20 mouse cellular contexts compared by ENCODE assay signal in the genomic region with DNA sequence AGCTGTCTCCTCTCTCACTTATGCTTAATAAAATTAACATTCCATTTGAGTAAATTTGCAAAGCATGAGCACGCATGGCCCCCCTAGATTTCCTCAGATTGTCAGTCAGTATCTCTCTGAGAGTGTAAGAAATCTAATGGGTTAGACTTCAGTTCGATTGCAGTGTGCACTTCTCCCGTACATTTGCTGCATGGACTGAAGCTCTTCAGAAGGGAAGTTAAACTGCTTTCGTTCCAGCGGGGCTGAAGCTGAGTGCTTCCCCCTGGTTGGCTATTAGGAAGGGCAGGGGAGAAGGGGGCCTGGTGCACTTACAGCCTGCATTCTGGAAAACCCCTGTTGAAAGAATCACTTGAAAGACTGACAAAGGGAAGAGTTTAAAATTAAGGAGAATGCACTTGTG.
DNase-seq lines count a peak whose midpoint lies in the region; ATAC-seq lines count a peak whose summit lies in the region.
"Had no signal": no experiment of that assay in that cellular context is flagged by ENCODE, and none has a peak within 500 bp of the region (broad histone marks: within the 10 kb centered on the region; RNA-seq: fewer than 3 reads in every experiment).

No protein-coding gene starts in this region.

- H3K9ac ChIP-seq in heart, embryonic 11.5 days (ENCODE audit: low read depth, low read length) = no peak overlapping the region
- no peak overlapping the region for H3K9ac ChIP-seq in midbrain, embryonic 15.5 days
- H3K9ac ChIP-seq: embryonic facial prominence, embryonic 13.5 days; embryonic facial prominence, embryonic 15.5 days had no signal

- H3K27ac ChIP-seq in heart, embryonic 11.5 days (ENCODE audit: low read depth, low read length) = no peak overlapping the region
- H3K27ac ChIP-seq in midbrain, embryonic 10.5 days (replicated peaks) = peak overlapping the region; percentile 28; the same call in 1 of the 2 replicates
- H3K27ac ChIP-seq in midbrain, embryonic 15.5 days = no peak overlapping the region
- H3K27ac ChIP-seq: embryonic facial prominence, embryonic 13.5 days; embryonic facial prominence, embryonic 15.5 days had no signal

- no peaks in the 10 kb centered on the region for H3K9me3 ChIP-seq in heart, embryonic 11.5 days (replicated peaks; ENCODE audit: control insufficient read depth, low read length)
- no peaks in the 10 kb centered on the region for H3K9me3 ChIP-seq in midbrain, embryonic 10.5 days (replicated peaks)
- H3K9me3 ChIP-seq in midbrain, embryonic 15.5 days = no peaks in the 10 kb centered on the region
- H3K9me3 ChIP-seq: embryonic facial prominence, embryonic 13.5 days; embryonic facial prominence, embryonic 15.5 days had no signal

- no peaks in the 10 kb centered on the region for H3K27me3 ChIP-seq in heart, embryonic 11.5 days (ENCODE audit: control insufficient read depth, insufficient read depth, low read length)
- H3K27me3 ChIP-seq in midbrain, embryonic 10.5 days (ENCODE audit: low read depth, poor library complexity, severe bottlenecking) = no peaks in the 10 kb centered on the region
- H3K27me3 ChIP-seq in midbrain, embryonic 15.5 days (replicated peaks) = no peaks in the 10 kb centered on the region
- H3K27me3 ChIP-seq: embryonic facial prominence, embryonic 13.5 days; embryonic facial prominence, embryonic 15.5 days had no signal

- no peak overlapping the region for H3K4me3 ChIP-seq in heart, embryonic 11.5 days (ENCODE audit: low read depth, low read length)
- no peak overlapping the region for H3K4me3 ChIP-seq in midbrain, embryonic 10.5 days
- H3K4me3 ChIP-seq in midbrain, embryonic 15.5 days = no peak overlapping the region
- H3K4me3 ChIP-seq: embryonic facial prominence, embryonic 13.5 days; embryonic facial prominence, embryonic 15.5 days; erythroblast, embryonic 14.5 days had no signal

- H3K4me1 ChIP-seq in heart, embryonic 11.5 days (ENCODE audit: control insufficient read depth, insufficient read depth, low read length) = no peaks in the 10 kb centered on the region
- H3K4me1 ChIP-seq in midbrain, embryonic 10.5 days = peaks cover 24% of the 10 kb centered on the region
- peaks cover 6% of the 10 kb centered on the region; the same call in 1 of the 2 replicates for H3K4me1 ChIP-seq in midbrain, embryonic 15.5 days

- no peak overlapping the region for H3K4me2 ChIP-seq in heart, embryonic 11.5 days
- H3K4me2 ChIP-seq in midbrain, embryonic 15.5 days = no peak overlapping the region
- H3K4me2 ChIP-seq: embryonic facial prominence, embryonic 13.5 days; embryonic facial prominence, embryonic 15.5 days had no signal

- DNase-seq in heart, adult 11 months = peak; percentile 70
- DNase-seq in midbrain, embryonic 10.5 days (ENCODE audit: low spot score) = no peak
- DNase-seq in spleen, postnatal 4 days (ENCODE audit: low spot score in 2 of 2) = no peak
- DNase-seq: adrenal gland, adult 2 months; adrenal gland, postnatal 10 days; adrenal gland, postnatal 25 days; cerebellum, adult 11 months; cerebellum, adult 18-20 months; cerebellum, adult 8-10 months; cerebellum, adult 9-11 months; cerebellum, postnatal 14 days; cerebellum, postnatal 36 days; embryo, embryonic 11 days had no signal

- 71% methylated on average over 5 of the region's 5 CpGs for WGBS in heart, embryonic 11.5 days (ENCODE audit: insufficient replicate concordance)
- WGBS in midbrain, embryonic 10.5 days = 79% methylated on average over 5 of the region's 5 CpGs
- 61% methylated on average over 5 of the region's 5 CpGs for WGBS in midbrain, embryonic 15.5 days

- H3K36me3 ChIP-seq in heart, embryonic 11.5 days (ENCODE audit: control insufficient read depth, insufficient read depth, low read length) = peaks cover 12% of the 10 kb centered on the region; the same call in 1 of the 2 replicates
- no peaks in the 10 kb centered on the region for H3K36me3 ChIP-seq in midbrain, embryonic 10.5 days
- H3K36me3 ChIP-seq in midbrain, embryonic 15.5 days (replicated peaks) = no peaks in the 10 kb centered on the region

- ATAC-seq in heart, embryonic 11.5 days (replicated peaks; ENCODE audit: insufficient number of reproducible peaks, low FRiP score, low TSS enrichment) = no peak
- no peak for ATAC-seq in midbrain, embryonic 15.5 days (replicated peaks)
- peak; percentile 43 for ATAC-seq in granulocyte monocyte progenitor cell, adult 5-6 weeks (replicated peaks; ENCODE audit: poor library complexity, severe bottlenecking)
- ATAC-seq in megakaryocyte progenitor cell, adult 5-6 weeks (replicated peaks; ENCODE audit: poor library complexity) = peak; percentile 50; the same call in 1 of the 2 replicates

Comparison
In these comparisons a context has a peak if more than half of its experiments do, and no peak if none do; other contexts are left out.
1. ATAC-seq: peak in granulocyte monocyte progenitor cell, adult 5-6 weeks (single experiment) and megakaryocyte progenitor cell, adult 5-6 weeks (single experiment); none in heart, embryonic 11.5 days (single experiment) and midbrain, embryonic 15.5 days (single experiment).